In genomic region chr1:83870853-83871567, GRCm38 (mm10) we compare ENCODE assay signal across 9 mouse cellular contexts.
DNase-seq lines count a peak whose midpoint lies in the region; ATAC-seq and TF ChIP-seq lines count a peak whose summit lies in the region.
"Had no signal": no experiment of that assay in that cellular context is flagged by ENCODE, and none has a peak within 500 bp of the region (broad histone marks: within the 10 kb centered on the region; RNA-seq: fewer than 3 reads in every experiment).

No protein-coding gene starts in this region.

- no peak overlapping the region for H3K4me2 ChIP-seq in kidney, postnatal 0 days (ENCODE audit: low read length)
- no peak overlapping the region for H3K4me2 ChIP-seq in forebrain, embryonic 13.5 days
- H3K4me2 ChIP-seq in liver, embryonic 12.5 days = no peak overlapping the region
- H3K4me2 ChIP-seq: lung, embryonic 15.5 days had no signal

- H3K27me3 ChIP-seq in kidney, postnatal 0 days (ENCODE audit: insufficient read depth, low read length) = no peaks in the 10 kb centered on the region
- H3K27me3 ChIP-seq in forebrain, embryonic 13.5 days = no peaks in the 10 kb centered on the region
- no peaks in the 10 kb centered on the region for H3K27me3 ChIP-seq in liver, embryonic 12.5 days (replicated peaks)
- H3K27me3 ChIP-seq: lung, embryonic 15.5 days had no signal

- H3K36me3 ChIP-seq in kidney, postnatal 0 days (ENCODE audit: insufficient read depth, low read length) = no peaks in the 10 kb centered on the region
- H3K36me3 ChIP-seq in forebrain, embryonic 13.5 days (ENCODE audit: poor library complexity, severe bottlenecking) = no peaks in the 10 kb centered on the region
- H3K36me3 ChIP-seq in liver, embryonic 12.5 days = no peaks in the 10 kb centered on the region
- H3K36me3 ChIP-seq: lung, embryonic 15.5 days had no signal

- no peak for TF ChIP-seq CTCF in kidney, postnatal 0 days (IDR thresholded peaks at IDR 0.05; ENCODE audit: low read depth)

- peak; percentile 66; the same call in 1 of the 2 replicates for ATAC-seq in kidney, postnatal 0 days (replicated peaks; ENCODE audit: low FRiP score, low read depth)
- ATAC-seq in forebrain, embryonic 13.5 days = peak; percentile 51; the same call in 1 of the 2 replicates
- ATAC-seq in liver, embryonic 12.5 days = no peak

- 15% methylated on average over 5 of the region's 5 CpGs for WGBS in kidney, postnatal 0 days
- WGBS in forebrain, embryonic 13.5 days = 65% methylated on average over 5 of the region's 5 CpGs
- WGBS in liver, embryonic 12.5 days (ENCODE audit: insufficient replicate concordance) = 55% methylated on average over 5 of the region's 5 CpGs

- H3K27ac ChIP-seq in kidney, postnatal 0 days = no peak overlapping the region
- no peak overlapping the region for H3K27ac ChIP-seq in forebrain, embryonic 13.5 days
- no peak overlapping the region for H3K27ac ChIP-seq in liver, embryonic 12.5 days
- H3K27ac ChIP-seq: lung, embryonic 15.5 days had no signal

- H3K9ac ChIP-seq in kidney, postnatal 0 days (ENCODE audit: low read depth, low read length) = no peak overlapping the region
- H3K9ac ChIP-seq in forebrain, embryonic 13.5 days = no peak overlapping the region
- H3K9ac ChIP-seq in liver, embryonic 12.5 days = no peak overlapping the region
- H3K9ac ChIP-seq: lung, embryonic 15.5 days had no signal

- no peaks in the 10 kb centered on the region for H3K4me1 ChIP-seq in kidney, postnatal 0 days (replicated peaks; ENCODE audit: insufficient read depth, low read length)
- H3K4me1 ChIP-seq in forebrain, embryonic 13.5 days = peaks cover 8% of the 10 kb centered on the region; the same call in 1 of the 2 replicates
- no peaks in the 10 kb centered on the region for H3K4me1 ChIP-seq in liver, embryonic 12.5 days
- H3K4me1 ChIP-seq: lung, embryonic 15.5 days had no signal

- H3K4me3 ChIP-seq in kidney, postnatal 0 days (replicated peaks; ENCODE audit: low read depth, low read length) = no peak overlapping the region
- H3K4me3 ChIP-seq in forebrain, embryonic 13.5 days = no peak overlapping the region
- H3K4me3 ChIP-seq in liver, embryonic 12.5 days = no peak overlapping the region
- H3K4me3 ChIP-seq: lung, embryonic 15.5 days had no signal

- no peaks in the 10 kb centered on the region for H3K9me3 ChIP-seq in kidney, postnatal 0 days (replicated peaks; ENCODE audit: low read length)
- H3K9me3 ChIP-seq in forebrain, embryonic 13.5 days (replicated peaks) = no peaks in the 10 kb centered on the region
- no peaks in the 10 kb centered on the region for H3K9me3 ChIP-seq in liver, embryonic 12.5 days (replicated peaks)
- H3K9me3 ChIP-seq: lung, embryonic 15.5 days had no signal

- peak; percentile 85 for DNase-seq in kidney, postnatal 0 days (ENCODE audit: low spot score)
- no peak for DNase-seq in kidney, adult 8-10 months
- peak; percentile 80 to 87 for DNase-seq in kidney, postnatal 4 days
- peak; percentile 59 for DNase-seq in retina, postnatal 1 day
- DNase-seq in cerebellum, postnatal 25 days = no peak
- DNase-seq in adrenal gland, postnatal 14 days = no peak

Comparison
In these comparisons a context has a peak if more than half of its experiments do, and no peak if none do; other contexts are left out.
1. DNase-seq: peak in kidney, postnatal 0 days (single experiment), kidney, postnatal 4 days (2 of 2) and retina, postnatal 1 day (single experiment); none in kidney, adult 8-10 months (0 of 2), cerebellum, postnatal 25 days (0 of 2) and adrenal gland, postnatal 14 days (single experiment).